Mouse (Mus musculus): Measurements from ENCODE around the gene Pigw.
"Not testable (repeated sequence)": the region's sequence is repeated elsewhere in the genome, so short reads cannot be mapped to it uniquely, and the experiment has no call there.

The Pigw gene

DNA sequence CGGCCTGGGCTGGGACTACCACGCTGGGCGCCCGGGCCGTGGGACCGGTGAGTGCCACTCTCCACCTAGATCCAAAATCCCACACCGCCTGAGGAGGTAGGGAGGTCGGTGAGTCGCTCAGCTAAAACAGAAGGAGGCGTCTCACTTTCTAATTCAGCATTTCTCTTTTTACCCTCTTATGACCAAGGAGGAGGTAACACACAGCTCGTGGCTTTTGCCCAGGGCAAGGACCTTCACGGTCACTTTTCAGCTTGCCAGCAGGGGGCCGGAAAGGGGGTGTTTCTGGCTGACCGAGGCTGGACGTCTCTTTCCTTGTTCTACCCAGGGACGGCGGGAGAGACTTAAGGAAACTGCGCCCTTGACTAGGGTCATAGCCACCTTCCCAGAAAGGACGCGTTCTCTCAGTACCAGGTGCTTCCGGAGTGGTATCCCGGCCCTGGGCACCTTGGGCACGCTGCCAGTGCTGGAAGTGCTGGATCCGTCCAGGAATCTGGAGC, 428 bp upstream of the Pigw start:
- in situ Hi-C loops (cut with MseI, MboI), result no loop called here

DNA sequence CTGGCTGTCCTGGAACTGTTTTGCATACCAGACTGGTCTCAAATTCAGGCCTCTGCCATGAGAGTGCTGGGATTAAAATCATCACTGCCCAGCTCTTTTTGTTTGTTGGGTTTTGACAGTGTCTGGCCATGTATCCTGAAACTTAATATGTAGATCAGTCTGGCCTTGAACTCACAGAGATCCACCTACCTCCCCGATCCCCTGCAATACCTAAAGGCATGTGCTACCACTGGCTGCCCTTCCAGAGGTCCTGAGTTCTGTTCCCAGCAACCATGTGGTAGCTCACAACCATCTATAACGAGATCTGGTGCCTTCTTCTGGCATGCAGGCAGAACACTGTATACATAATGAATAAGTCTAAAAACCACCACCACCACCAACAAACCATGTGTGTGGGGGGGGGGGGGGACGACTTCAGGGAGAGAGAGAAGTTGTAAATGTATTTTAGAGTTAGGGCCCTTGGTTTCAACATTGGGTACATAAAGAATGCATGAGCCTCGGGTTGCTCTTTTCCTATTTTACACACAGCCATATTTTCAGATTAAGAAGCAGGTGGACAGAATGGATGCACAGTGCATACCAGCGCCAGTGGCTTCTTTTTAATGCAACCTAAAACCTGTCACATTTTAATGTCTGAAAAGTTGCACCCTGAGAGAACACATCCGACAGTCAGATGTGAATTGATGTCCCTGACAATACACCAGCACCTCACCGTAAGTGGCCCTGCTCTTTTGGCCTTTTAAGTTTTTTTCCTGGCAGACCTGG, 896 bp downstream of the Pigw start:
- in situ Hi-C loops (cut with MseI, MboI), result no loop called here

- in situ Hi-C loops (cut with MseI, MboI), result not testable (repeated sequence)
Measured at GRCm38 (mm10) chr11:84876020-84876419, 4.1 kb downstream of the Pigw start.

- in situ Hi-C loops (cut with MseI, MboI), result no loop called here
Measured at GRCm38 (mm10) chr11:84873042-84873833, 6.8 kb downstream of the Pigw start.

GRCm38 (mm10) chr11:84871548-84872069, 8.5 kb downstream of the Pigw start:
- in situ Hi-C loops (cut with MseI, MboI), result no loop called here

GRCm38 (mm10) chr11:84871046-84871445, 9.0 kb downstream of the Pigw start:
- in situ Hi-C loops (cut with MseI, MboI), result no loop called here

DNA sequence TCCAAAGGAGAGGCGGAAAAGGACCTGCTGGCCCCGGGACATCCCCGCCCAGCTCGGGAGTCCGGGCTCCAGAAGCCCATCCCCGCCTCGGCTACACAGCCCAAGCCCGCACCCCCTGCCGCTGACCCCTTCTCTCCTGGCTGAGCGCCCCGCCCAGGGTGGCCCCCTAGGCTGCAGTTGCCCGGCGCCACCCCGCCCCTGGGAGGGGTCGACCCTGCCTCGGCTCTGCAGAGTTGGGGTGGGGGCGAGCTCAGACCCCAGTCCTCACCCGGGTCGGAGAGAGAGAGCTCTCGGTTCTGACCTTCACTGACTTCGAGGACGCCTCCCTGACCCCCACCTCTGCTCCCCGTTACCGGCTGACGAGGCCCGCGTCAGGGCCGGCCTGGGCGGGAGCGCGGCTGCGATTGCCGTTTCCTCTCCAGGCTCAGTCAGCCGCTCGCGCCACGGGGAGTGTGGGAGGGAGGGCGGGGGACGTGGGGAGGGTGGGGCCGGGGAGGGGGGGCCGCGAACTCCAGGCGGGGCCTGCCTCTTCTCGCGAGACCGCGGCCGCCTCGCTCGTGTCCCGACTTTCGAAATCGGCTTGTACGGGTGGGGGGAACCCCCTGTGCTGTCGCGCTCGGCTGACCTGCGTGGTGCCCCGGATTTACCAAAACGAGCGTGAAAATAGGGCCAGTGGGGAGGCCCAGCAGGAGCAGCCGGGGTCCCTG, 9.6 kb downstream of the Pigw start, which contains the start of gene Ggnbp2:
Ggnbp2 (minus strand) TSS at position 481 of the 707 bp plus-strand sequence.
- in situ Hi-C loops (cut with MseI, MboI), result no loop called here

GRCm38 (mm10) chr11:84869537-84870232, 10.4 kb downstream of the Pigw start:
- in situ Hi-C loops (cut with MseI, MboI), result no loop called here

DNA sequence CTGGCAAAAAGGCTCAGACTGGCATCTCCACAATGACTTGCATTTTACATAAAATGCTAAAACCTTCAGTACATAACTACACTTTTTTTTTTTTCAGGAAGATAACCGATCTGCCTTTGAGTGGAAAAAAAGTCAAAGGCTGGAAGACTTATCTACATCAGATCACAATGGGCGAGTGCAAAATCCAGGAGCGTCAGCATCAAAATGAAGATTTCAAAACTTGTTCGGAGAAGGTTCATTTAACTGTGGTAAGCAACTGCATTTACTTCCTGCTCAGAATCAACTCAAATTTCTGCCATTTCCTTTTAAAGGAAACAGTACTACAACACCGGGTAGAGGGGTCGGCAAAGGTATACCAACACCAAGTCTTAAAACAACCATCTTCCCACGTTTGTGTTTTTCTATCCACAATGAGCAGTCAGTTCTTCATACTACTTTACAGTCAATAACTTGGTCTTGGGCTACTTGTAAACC, 11.3 kb downstream of the Pigw start:
- in situ Hi-C loops (cut with MseI, MboI), result no loop called here

GRCm38 (mm10) chr11:84867586-84867985, 12.5 kb downstream of the Pigw start:
- in situ Hi-C loops (cut with MseI, MboI), result no loop called here

- in situ Hi-C loops (cut with MseI, MboI), result no loop called here
Measured at GRCm38 (mm10) chr11:84865268-84865667, 14.8 kb downstream of the Pigw start.

- in situ Hi-C loops (cut with MseI, MboI), result no loop called here
Measured at GRCm38 (mm10) chr11:84855285-84855684, 24.8 kb downstream of the Pigw start.

DNA sequence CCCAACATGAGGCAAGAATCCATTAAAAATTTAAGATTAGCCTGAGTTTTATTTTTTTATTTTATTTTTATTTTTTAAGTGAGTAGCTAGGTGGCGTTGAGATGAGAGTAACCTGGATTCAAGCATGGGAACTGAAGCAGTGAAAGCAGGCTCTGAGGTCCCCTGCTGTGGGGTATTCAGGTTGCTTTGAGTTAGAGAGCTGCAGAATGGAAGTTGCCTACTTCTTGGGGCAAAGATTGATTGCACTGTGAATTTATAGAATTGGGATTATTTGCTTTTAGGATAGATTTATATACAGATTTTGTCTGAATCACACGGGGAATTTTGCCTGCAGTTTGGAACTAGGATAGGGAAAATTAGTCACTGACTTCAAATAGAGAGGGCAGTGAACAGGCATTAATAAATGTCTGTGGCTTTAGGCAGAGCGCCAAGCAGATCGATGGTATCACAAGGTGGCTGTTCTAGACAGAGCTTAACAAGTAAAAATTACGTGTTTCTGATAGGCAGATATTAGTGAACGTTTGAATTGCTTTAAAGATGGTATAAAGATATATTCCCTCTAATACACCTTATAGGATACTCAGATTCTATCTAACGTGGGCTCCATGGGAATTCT, 32.5 kb downstream of the Pigw start:
- in situ Hi-C loops (cut with MseI, MboI), result no loop called here

DNA sequence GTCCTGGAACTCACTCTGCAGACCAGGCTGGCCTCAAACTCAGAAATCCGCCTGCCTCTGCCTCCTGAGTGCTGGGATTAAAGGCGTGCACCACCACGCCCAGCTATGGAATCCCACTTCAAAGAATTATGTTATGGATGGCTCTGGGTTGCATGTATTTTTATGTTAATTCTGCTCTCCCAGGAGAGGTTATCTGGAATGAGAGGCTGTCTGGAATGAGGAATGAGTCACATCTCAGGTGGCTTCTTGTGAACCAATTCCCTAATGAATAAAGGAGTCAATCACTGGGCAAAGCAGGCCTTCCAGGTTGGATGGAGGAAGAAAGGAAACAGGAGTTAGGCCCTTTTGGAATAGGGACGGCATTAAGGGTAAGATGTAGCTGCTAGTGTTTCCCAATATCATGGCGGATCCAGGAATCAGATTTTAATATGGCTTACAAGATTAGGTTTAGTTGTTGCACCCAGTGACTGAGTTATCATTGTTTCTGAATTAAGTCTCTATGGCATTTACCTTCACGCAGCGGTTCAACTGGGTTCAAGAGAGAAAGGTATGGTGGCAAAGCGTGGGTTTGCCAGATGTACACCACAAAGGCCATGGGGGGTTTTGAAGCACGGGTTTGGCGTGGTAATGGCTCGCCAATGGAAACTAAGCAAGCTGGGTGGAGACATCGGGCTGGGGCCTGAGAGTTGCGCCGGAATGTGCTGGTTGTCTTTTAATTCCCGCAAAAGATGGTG, 33.2 kb downstream of the Pigw start:
- in situ Hi-C loops (cut with MseI, MboI), result no loop called here

- in situ Hi-C loops (cut with MseI, MboI), result no loop called here
Measured at GRCm38 (mm10) chr11:84839330-84839729, 40.8 kb downstream of the Pigw start.

DNA sequence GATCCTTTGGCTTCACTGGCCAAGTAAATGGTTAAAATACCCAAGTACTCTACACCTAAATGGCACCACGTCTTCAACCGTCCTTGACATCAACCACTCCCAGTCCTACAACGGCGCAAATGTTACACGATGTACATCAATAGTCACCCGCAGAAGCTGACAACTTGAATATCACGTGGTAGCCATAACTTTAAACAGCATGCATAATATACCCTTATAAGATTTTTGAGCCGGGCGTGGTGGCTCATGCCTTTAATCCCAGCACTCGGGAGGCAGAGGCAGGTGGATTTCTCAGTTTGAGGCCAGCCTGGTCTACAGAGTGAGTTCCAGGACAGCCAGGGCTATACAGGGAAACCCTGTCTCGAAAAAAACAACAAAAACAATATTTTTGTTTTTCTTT, 50.6 kb downstream of the Pigw start:
- in situ Hi-C loops (cut with MseI, MboI), result not testable (repeated sequence)

GRCm38 (mm10) chr11:84828516-84829399, 51.3 kb downstream of the Pigw start, which contains the start of gene Dhrs11:
Gene Dhrs11, minus strand, starts transcription at chr11:84828994.
- in situ Hi-C loops (cut with MseI, MboI), result no loop called here

DNA sequence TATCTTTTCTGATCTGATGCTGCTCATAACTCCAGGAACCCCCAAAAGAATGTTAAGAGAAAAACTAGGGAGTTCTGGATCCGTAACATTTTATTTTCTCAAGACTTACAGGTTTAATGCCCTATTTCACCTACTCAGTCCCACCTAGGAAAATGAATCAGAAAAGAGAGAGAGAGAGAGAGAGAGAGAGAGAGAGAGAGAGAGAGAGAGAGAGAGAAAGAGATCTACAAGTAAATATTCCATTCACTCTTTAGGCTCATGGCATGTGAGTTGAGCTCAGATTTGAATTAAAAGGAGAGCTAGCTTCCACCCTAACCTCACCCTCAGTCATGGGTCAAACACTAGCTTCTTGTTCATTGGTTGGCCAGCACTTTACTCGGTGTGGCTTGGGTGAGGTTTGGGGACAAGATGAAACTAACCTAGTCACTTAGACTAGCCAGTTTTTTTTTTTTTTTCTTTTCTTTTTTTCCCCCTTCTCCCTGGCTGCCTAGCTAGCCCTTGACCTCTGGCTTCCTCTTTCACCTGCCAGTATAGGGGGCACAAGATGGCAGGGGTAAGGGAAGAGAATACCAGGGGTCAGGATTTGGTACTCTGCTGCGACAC, 52.1 kb downstream of the Pigw start:
- in situ Hi-C loops (cut with MseI, MboI), result no loop called here

Measured in mouse trophoblast stem cell (cell line).